Mouse (Mus musculus): ENCODE data around the gene Agfg1. TPM values are rescaled to one million over a fixed set of nuclear protein-coding genes. Genes with fewer than 3 reads are reported as not detected.
A peak's percentile ranks its signal among the peaks of the same experiment; 100 is the strongest.

Agfg1 gene
- polyA plus RNA-seq, 1 experiment from 2014 or later = 21.6 TPM

DNA sequence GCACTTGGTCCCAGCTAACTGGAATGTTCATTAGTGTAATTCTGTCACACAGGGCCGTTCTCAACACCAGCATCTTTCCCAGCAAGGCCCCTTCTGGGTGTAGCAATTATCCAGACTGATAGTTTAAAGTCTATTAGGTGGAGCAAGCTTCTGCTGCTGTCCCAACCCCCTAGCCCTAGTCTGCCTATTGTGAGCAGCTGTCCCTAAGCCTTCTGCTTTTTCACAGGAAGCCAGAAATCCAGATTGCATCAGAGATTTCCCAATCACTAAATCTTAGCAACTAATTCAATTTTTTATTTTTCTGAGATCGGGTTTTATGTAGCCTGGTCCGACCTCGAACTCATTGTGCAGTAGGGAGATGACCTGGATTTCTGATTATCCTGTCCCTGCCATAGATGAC lies 40.4 kb upstream of the Agfg1 start:
- Histone ChIP-seq H3K9ac (ENCODE audit: low read length) (no peak overlapping the region), H3K4me3 (replicated peaks; ENCODE audit: low read length) (no peak overlapping the region), H3K27ac (ENCODE audit: low read length) (no peak overlapping the region), H3K4me2 (ENCODE audit: low read depth, low read length) (no peak overlapping the region), H3K36me3 (ENCODE audit: control insufficient read depth, insufficient read depth, low read length) (no peaks in the 10 kb centered on the region), H3K9me3 (replicated peaks; ENCODE audit: control insufficient read depth, low read length) (no peaks in the 10 kb centered on the region), H3K27me3 (ENCODE audit: control insufficient read depth, insufficient read depth, low read length) (no peaks in the 10 kb centered on the region), H3K4me1 (ENCODE audit: control insufficient read depth, insufficient read depth, low read length) (no peaks in the 10 kb centered on the region)
- no peak for ATAC-seq (ENCODE audit: insufficient read depth, low FRiP score)
- 73% methylated on average over 4 of the region's 4 CpGs for WGBS

DNA sequence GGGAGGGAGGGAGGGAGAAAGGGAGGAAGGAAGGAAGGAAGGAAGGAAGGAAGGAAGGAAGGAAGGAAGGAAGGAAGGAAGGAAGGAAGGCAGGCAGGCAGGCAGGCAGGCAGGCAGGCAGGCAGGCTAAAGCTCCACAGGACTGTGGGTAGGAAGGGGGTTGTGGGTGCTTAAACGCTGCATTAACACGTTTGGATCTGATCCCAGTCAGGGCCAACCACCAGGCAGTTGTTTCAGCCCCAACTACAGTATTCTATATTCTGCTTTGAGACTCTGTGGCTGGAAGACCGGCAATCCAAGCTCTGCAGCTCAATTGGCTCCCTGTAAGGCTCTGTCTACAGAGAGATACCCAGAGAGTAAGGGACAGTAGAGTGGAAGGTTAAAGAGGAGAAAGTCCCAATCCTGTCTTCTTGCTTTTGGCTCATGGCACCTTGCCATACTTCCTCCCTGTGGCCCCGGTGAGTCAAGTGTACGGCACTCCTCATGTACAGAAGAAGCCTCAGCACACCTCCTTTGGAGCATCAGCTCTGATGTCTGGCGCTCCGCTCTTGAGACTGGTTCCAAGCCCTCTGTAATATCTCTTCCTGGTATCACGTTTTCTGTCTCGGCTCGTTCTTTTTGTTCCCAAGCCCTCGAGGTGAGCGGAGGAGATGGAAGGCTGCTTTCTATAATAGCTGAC lies 38.0 kb upstream of the Agfg1 start:
- WGBS = 85% methylated on average over 12 of the region's 12 CpGs
- no peaks in the 10 kb centered on the region for H3K9me3 ChIP-seq (replicated peaks; ENCODE audit: control insufficient read depth, low read length)
- no peaks in the 10 kb centered on the region for H3K36me3 ChIP-seq (ENCODE audit: control insufficient read depth, insufficient read depth, low read length)
- no peak overlapping the region for H3K4me2 ChIP-seq (ENCODE audit: low read depth, low read length)
- no peak overlapping the region for H3K9ac ChIP-seq (ENCODE audit: low read length)
- ATAC-seq (ENCODE audit: insufficient read depth, low FRiP score) = no peak
- H3K27ac ChIP-seq (ENCODE audit: low read length) = no peak overlapping the region
- H3K4me3 ChIP-seq (replicated peaks; ENCODE audit: low read length) = no peak overlapping the region
- no peaks in the 10 kb centered on the region for H3K4me1 ChIP-seq (ENCODE audit: control insufficient read depth, insufficient read depth, low read length)
- no peaks in the 10 kb centered on the region for H3K27me3 ChIP-seq (ENCODE audit: control insufficient read depth, insufficient read depth, low read length)

DNA sequence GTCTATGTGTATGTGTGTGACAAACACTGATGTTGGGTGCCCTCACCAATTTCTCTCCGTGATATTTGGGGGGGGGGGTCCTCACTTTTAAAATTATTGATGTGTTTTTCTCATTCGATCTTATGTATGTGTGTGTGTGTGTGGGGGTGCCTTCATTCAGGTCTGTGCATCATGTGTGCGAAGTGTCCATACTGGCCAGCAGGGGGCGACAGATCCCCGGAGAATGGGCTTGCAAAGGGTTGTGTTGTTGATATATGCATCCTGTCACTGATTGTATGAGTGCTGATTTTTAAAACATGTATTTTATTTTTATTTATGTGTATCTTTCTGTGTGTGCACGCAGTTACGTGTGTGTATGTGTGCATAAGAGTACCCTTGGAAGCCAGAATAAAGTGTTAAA lies 35.7 kb upstream of the Agfg1 start:
- Histone ChIP-seq H3K4me3 (replicated peaks; ENCODE audit: low read length) (no peak overlapping the region), H3K27me3 (ENCODE audit: control insufficient read depth, insufficient read depth, low read length) (no peaks in the 10 kb centered on the region), H3K27ac (ENCODE audit: low read length) (no peak overlapping the region), H3K4me1 (ENCODE audit: control insufficient read depth, insufficient read depth, low read length) (no peaks in the 10 kb centered on the region), H3K36me3 (ENCODE audit: control insufficient read depth, insufficient read depth, low read length) (no peaks in the 10 kb centered on the region), H3K9ac (ENCODE audit: low read length) (no peak overlapping the region), H3K4me2 (ENCODE audit: low read depth, low read length) (no peak overlapping the region), H3K9me3 (replicated peaks; ENCODE audit: control insufficient read depth, low read length) (no peaks in the 10 kb centered on the region)
- no peak for ATAC-seq (ENCODE audit: insufficient read depth, low FRiP score)
- 78% methylated on average over 7 of the region's 7 CpGs for WGBS

DNA sequence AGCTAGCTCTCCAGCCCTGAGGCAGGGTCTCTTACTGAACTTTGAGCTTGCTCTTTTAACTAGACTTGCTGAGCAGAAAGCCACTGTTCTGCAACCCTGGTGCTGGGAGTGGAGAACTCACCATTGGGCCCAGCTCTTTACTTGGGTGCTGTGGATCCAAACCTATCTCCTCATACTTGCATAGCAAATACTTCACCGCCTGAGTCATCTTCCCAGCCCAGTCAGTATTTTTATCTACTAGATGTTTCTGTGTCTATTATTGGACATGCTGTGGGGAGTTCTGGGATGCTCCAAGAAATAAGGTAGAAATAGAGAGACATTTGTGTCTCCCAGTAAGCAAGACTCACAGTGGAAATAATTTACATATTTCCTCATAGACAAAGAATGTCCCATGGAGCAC lies 35.2 kb upstream of the Agfg1 start:
- no peaks in the 10 kb centered on the region for H3K4me1 ChIP-seq (ENCODE audit: control insufficient read depth, insufficient read depth, low read length)
- no peak for ATAC-seq (ENCODE audit: insufficient read depth, low FRiP score)
- H3K27me3 ChIP-seq (ENCODE audit: control insufficient read depth, insufficient read depth, low read length) = no peaks in the 10 kb centered on the region
- H3K27ac ChIP-seq (ENCODE audit: low read length) = no peak overlapping the region
- WGBS = 79% methylated on average over 1 of the region's 1 CpGs
- H3K9ac ChIP-seq (ENCODE audit: low read length) = no peak overlapping the region
- no peaks in the 10 kb centered on the region for H3K9me3 ChIP-seq (replicated peaks; ENCODE audit: control insufficient read depth, low read length)
- H3K4me2 ChIP-seq (ENCODE audit: low read depth, low read length) = no peak overlapping the region
- no peak overlapping the region for H3K4me3 ChIP-seq (replicated peaks; ENCODE audit: low read length)
- no peaks in the 10 kb centered on the region for H3K36me3 ChIP-seq (ENCODE audit: control insufficient read depth, insufficient read depth, low read length)

DNA sequence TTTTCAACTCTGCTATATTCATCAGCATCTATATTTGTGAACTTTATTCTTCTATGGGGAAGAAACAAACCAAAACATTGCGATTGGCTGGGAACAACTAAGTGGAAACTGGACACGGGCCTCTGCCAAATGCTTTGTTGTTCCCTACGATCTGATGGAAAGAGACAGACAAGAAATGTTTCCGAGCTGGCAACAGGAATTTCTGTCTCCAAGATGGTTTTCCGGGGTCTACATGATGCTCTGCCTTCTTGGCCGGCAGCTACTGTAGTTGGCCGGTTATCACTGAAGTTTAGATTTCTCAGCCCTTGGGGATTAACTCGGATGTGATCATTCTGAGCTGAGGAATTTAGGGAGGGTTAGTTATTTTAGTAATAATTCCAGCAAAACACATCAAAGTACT lies 32.9 kb upstream of the Agfg1 start:
- Histone ChIP-seq H3K4me3 (replicated peaks; ENCODE audit: low read length) (no peak overlapping the region), H3K27me3 (ENCODE audit: control insufficient read depth, insufficient read depth, low read length) (no peaks in the 10 kb centered on the region), H3K9ac (ENCODE audit: low read length) (no peak overlapping the region), H3K4me2 (ENCODE audit: low read depth, low read length) (no peak overlapping the region), H3K9me3 (replicated peaks; ENCODE audit: control insufficient read depth, low read length) (no peaks in the 10 kb centered on the region), H3K27ac (ENCODE audit: low read length) (no peak overlapping the region), H3K36me3 (ENCODE audit: control insufficient read depth, insufficient read depth, low read length) (no peaks in the 10 kb centered on the region), H3K4me1 (ENCODE audit: control insufficient read depth, insufficient read depth, low read length) (no peaks in the 10 kb centered on the region)
- ATAC-seq (ENCODE audit: insufficient read depth, low FRiP score) = no peak
- WGBS = 61% methylated on average over 8 of the region's 8 CpGs

DNA sequence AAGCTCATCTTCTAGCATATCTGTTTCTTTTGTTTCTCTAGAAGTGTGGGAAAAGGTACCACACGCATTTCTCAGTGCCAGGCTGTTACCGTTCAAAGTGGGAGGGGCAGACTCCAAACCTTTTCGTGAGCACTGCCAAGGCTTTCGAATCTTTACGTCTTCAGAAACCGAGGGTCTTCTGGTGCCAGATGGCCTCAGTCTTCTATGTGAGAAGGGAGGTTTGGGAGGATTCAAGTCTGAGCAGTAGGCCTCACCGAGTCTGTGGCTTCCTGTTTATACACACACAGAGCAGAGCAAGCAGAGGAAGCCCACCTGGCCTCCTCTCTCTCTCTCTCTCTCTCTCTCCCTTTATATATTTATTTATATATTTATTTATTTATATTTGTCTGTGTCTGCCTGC lies 32.1 kb upstream of the Agfg1 start:
- H3K4me1 ChIP-seq (ENCODE audit: control insufficient read depth, insufficient read depth, low read length) = no peaks in the 10 kb centered on the region
- WGBS = 62% methylated on average over 7 of the region's 7 CpGs
- no peaks in the 10 kb centered on the region for H3K9me3 ChIP-seq (replicated peaks; ENCODE audit: control insufficient read depth, low read length)
- no peaks in the 10 kb centered on the region for H3K27me3 ChIP-seq (ENCODE audit: control insufficient read depth, insufficient read depth, low read length)
- H3K27ac ChIP-seq (ENCODE audit: low read length) = no peak overlapping the region
- no peak for ATAC-seq (ENCODE audit: insufficient read depth, low FRiP score)
- no peak overlapping the region for H3K4me3 ChIP-seq (replicated peaks; ENCODE audit: low read length)
- H3K36me3 ChIP-seq (ENCODE audit: control insufficient read depth, insufficient read depth, low read length) = no peaks in the 10 kb centered on the region
- no peak overlapping the region for H3K9ac ChIP-seq (ENCODE audit: low read length)
- no peak overlapping the region for H3K4me2 ChIP-seq (ENCODE audit: low read depth, low read length)

DNA sequence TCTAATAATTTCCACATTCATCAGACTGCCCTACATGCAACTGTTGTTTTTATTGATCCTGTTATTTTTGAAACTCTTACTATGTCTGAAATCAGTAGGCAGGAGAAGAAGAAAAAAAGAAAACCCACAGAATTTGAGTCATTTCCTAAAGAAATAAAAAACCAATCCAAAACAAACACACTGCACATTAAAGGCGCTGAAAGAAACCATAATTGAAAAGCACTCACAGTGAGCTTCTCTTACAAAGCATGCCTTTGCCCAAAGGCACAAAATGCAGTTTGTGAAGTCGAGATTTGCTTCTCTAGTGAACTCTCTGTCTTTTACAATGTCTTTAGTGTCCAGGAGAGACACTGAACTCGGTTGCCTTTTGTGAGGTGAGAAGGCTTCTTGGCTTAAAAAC lies 30.7 kb upstream of the Agfg1 start:
- H3K4me2 ChIP-seq (ENCODE audit: low read depth, low read length) = no peak overlapping the region
- 64% methylated on average over 3 of the region's 3 CpGs for WGBS
- H3K36me3 ChIP-seq (ENCODE audit: control insufficient read depth, insufficient read depth, low read length) = no peaks in the 10 kb centered on the region
- no peak for ATAC-seq (ENCODE audit: insufficient read depth, low FRiP score)
- no peak overlapping the region for H3K4me3 ChIP-seq (replicated peaks; ENCODE audit: low read length)
- no peaks in the 10 kb centered on the region for H3K27me3 ChIP-seq (ENCODE audit: control insufficient read depth, insufficient read depth, low read length)
- H3K9me3 ChIP-seq (replicated peaks; ENCODE audit: control insufficient read depth, low read length) = no peaks in the 10 kb centered on the region
- H3K4me1 ChIP-seq (ENCODE audit: control insufficient read depth, insufficient read depth, low read length) = no peaks in the 10 kb centered on the region
- H3K27ac ChIP-seq (ENCODE audit: low read length) = no peak overlapping the region
- no peak overlapping the region for H3K9ac ChIP-seq (ENCODE audit: low read length)

DNA sequence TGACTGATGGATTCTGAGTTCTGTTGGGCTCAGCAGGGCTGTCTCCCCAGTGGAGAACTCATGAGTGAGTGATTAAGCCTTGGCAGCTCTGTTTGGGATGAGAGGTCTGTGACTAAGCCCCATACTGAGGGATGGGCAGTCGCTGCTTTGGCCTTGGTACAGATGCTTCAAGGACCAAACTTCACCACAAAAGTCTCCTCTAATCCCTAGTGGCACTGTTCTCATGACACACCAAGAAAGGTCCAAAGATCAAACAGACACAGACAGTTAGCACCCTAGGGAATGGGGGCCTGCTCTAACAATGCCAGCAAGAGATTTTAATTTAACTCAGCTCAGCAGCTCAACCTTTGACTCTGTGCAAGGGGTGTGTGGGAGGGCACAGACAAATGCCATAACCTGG lies 27.5 kb upstream of the Agfg1 start:
- Histone ChIP-seq H3K9ac (ENCODE audit: low read length) (no peak overlapping the region), H3K27me3 (ENCODE audit: control insufficient read depth, insufficient read depth, low read length) (no peaks in the 10 kb centered on the region), H3K4me1 (ENCODE audit: control insufficient read depth, insufficient read depth, low read length) (no peaks in the 10 kb centered on the region), H3K9me3 (replicated peaks; ENCODE audit: control insufficient read depth, low read length) (no peaks in the 10 kb centered on the region), H3K36me3 (ENCODE audit: control insufficient read depth, insufficient read depth, low read length) (no peaks in the 10 kb centered on the region), H3K4me2 (ENCODE audit: low read depth, low read length) (no peak overlapping the region), H3K4me3 (replicated peaks; ENCODE audit: low read length) (no peak overlapping the region), H3K27ac (ENCODE audit: low read length) (no peak overlapping the region)
- ATAC-seq (ENCODE audit: insufficient read depth, low FRiP score) = no peak
- WGBS = 70% methylated on average over 1 of the region's 1 CpGs

DNA sequence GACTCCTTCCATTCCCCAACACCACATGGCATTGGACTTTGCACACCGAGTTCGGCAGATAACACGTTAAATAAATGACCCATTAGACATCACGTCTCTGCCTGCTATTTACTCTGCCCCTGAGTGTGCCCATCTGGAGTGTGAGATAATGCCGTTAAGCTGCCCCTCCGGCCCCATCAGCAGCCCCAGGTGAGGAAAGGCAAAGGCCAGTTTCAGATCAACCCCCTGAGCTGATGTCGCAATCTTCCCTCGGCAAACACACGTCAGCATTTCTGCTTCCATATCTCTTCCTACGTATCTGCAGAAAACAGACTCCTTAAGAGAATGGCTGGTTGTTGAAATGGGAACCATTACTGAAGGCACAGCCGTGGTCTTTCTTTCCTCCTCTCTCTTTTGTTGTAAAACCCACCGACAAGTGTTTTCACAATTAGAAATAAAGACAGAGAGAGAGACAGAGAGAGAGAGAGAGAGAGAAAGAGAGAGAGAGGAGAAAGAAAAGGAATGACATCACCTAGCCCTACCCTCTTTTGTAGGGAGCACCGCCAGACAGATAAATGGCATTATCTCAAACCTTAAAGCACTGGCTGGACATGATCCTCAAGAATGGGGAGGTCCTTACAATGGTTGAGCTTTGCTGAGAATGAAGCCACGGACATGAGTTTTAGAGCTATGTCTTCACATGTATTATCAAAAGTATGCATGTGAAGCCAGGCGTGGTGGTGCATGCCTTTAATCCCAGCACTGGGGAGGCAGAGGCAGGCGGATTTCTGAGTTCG lies 23.2 kb upstream of the Agfg1 start:
- Histone ChIP-seq H3K27me3 (ENCODE audit: control insufficient read depth, insufficient read depth, low read length) (no peaks in the 10 kb centered on the region), H3K9ac (ENCODE audit: low read length) (no peak overlapping the region), H3K4me2 (ENCODE audit: low read depth, low read length) (0 out of 2 replicates have a peak overlapping the region, but pooled peaks have one; percentile 14), H3K27ac (ENCODE audit: low read length) (peak overlapping the region; percentile 51), H3K4me3 (replicated peaks; ENCODE audit: low read length) (no peak overlapping the region), H3K36me3 (ENCODE audit: control insufficient read depth, insufficient read depth, low read length) (no peaks in the 10 kb centered on the region), H3K4me1 (ENCODE audit: control insufficient read depth, insufficient read depth, low read length) (peaks cover 3% of the 10 kb centered on the region; the same call in 1 of the 2 replicates), H3K9me3 (replicated peaks; ENCODE audit: control insufficient read depth, low read length) (no peaks in the 10 kb centered on the region)
- WGBS = 47% methylated on average over 17 of the region's 17 CpGs
- peak; percentile 91 for ATAC-seq (ENCODE audit: insufficient read depth, low FRiP score)
